Mouse (Mus musculus): Measurements from ENCODE around the gene Vezf1.

GRCm38 (mm10) chr11:88035970-88036369 is 32.1 kb upstream of the Vezf1 start:
- no peak for TF ChIP-seq CTCF (IDR thresholded peaks at IDR 0.05; ENCODE audit: borderline replicate concordance, extremely low read depth, insufficient read depth, insufficient read length)
- no peak for TF ChIP-seq POLR2A (IDR thresholded peaks at IDR 0.05; ENCODE audit: borderline replicate concordance, extremely low read depth, insufficient read depth, insufficient read length, poor library complexity, severe bottlenecking)
